Mouse (Mus musculus): ENCODE measurements around the gene Nanos3. TPM values are rescaled to one million over a fixed set of nuclear protein-coding genes. Genes with fewer than 3 reads are reported as not detected.

The Nanos3 gene
- polyA plus RNA-seq, 1 experiment from 2014 or later = 8.3 TPM

DNA sequence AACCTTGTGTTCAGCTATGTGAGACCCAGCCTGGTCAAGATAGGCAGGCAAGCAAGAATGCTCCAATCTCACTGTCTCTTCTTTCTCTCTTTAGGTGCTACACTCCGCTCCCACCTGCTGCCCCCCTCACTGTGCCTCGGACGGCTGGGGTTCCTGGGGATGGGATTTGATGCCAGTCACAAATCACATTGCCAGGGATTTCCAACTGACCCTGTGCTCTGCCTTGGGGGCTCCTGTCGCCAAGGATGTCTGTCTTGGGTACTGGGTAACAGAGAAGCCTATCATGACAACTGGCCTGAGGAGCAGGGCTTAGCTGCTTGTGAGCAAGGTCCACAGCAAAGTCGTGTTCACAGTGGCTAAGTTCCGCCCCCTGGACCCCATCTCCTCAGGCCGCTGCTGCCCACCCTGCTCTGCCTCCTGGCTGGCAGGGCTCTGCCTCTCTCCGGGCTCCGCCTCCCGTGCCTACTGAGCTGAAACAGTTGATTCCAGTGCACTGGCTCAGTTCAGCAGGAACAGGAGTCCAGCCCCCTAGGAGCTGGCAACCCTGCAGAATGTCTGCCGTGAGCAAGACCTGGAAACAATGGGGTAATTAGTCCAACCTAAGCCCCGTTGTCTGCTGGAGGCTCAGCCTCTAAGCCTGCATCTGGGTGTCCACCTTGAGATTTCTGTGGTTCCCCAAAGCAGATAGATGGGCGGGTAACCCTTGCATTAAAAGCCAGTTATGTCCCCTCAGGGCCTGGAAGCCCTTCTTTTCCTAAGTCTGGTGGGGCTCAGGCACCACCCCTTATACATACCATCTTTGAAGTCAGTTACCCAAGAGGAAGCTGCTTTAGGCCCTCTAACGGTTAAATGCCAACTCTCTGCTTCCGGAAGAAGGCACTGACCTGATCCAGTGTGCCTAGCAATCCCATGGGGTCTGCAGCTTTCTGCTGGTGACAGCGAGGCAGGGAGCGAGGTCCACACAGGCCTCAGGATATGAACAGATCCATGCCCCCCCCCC lies 23.7 kb upstream of the Nanos3 start:
- H3K4me1 ChIP-seq = peaks cover 29% of the 10 kb centered on the region
- H3K36me3 ChIP-seq = peaks cover 35% of the 10 kb centered on the region
- no peaks in the 10 kb centered on the region for H3K9me3 ChIP-seq
- peak overlapping the region; percentile 37; the same call in 1 of the 2 replicates for H3K9ac ChIP-seq (replicated peaks)
- H3K4me3 ChIP-seq = no peak overlapping the region
- no peak for ATAC-seq (ENCODE audit: low FRiP score, low read depth)
- H3K27me3 ChIP-seq = no peaks in the 10 kb centered on the region
- H3K27ac ChIP-seq (replicated peaks) = 0 out of 2 replicates have a peak overlapping the region, but pooled peaks have one; percentile 16
- 37% methylated on average over 17 of the region's 17 CpGs for WGBS
- no peak overlapping the region for H3K4me2 ChIP-seq (replicated peaks)

DNA sequence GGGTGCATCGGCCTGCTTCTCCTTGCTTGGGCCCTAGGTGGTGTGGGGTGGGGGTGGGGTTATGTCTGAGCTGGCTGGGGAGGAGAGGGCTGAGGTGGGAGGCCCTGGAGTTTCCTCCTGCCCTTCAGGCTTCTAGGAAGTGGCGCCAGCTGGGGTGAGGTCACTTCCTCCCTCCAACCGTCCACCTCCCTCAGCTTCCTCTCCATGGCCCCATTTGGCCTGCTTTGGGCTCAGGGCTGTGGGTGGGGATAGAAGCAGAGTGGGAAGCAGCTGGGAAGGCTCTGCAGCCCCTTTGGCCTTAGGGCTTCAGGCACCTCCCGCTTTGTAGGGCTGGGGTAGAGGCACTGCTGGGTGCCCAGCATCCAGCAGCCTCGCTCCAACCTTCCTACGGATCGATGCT lies 22.8 kb upstream of the Nanos3 start:
- Histone ChIP-seq H3K27me3 (peaks cover 1% of the 10 kb centered on the region; the same call in 1 of the 2 replicates), H3K27ac (replicated peaks) (0 out of 2 replicates have a peak overlapping the region, but pooled peaks have one; percentile 16), H3K9me3 (no peaks in the 10 kb centered on the region), H3K36me3 (peaks cover 26% of the 10 kb centered on the region), H3K4me2 (replicated peaks) (no peak overlapping the region), H3K4me1 (peaks cover 38% of the 10 kb centered on the region), H3K9ac (replicated peaks) (no peak overlapping the region), H3K4me3 (no peak overlapping the region)
- 54% methylated on average over 7 of the region's 7 CpGs for WGBS
- ATAC-seq (ENCODE audit: low FRiP score, low read depth) = no peak

DNA sequence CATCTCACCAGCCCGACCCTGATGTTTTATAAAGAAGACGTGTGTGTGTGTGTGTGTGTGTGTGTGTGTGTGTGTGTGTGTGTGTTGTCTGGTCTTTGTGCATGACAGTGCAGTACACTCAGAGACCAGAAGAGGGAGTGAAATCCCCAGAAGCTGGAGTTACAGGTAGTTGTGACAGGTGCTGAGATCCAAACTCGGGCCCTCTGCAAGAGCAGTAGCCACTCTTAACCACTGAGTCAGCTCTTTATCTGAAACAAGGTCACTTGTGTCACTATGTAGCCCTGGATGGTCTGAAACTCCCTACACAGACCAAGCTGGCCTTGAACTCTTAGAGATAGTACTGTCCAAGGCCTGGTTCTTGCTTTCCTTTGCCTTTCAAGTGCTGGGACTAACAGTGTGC lies 21.6 kb upstream of the Nanos3 start:
- Histone ChIP-seq H3K27me3 (peaks cover 13% of the 10 kb centered on the region), H3K4me3 (no peak overlapping the region), H3K27ac (replicated peaks) (no peak overlapping the region), H3K4me2 (replicated peaks) (no peak overlapping the region), H3K4me1 (peaks cover 46% of the 10 kb centered on the region), H3K9me3 (no peaks in the 10 kb centered on the region), H3K9ac (replicated peaks) (no peak overlapping the region), H3K36me3 (peaks cover 15% of the 10 kb centered on the region)
- whole genome bisulfite sequencing = 89% methylated on average over 3 of the region's 3 CpGs
- ATAC-seq (ENCODE audit: low FRiP score, low read depth) = no peak

DNA sequence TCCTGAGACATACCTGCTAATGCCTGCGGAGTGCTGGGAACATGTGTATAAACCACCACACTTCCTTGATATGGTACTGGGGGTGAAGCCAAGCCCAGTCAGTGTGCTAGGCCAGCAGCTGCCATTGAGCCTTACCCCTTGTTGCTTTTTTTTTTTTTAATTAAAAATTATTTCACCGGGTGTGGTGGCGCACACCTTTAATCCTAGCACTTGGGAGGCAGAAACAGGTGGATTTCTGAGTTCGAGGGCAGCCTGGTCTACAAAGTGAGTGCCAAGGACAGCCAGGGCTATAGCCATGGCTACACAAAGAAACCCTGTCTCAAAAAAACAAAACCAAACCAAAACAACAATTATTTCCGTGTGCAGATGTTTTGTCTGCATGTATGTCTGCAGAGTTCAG lies 20.1 kb upstream of the Nanos3 start:
- no peak overlapping the region for H3K9ac ChIP-seq (replicated peaks)
- H3K9me3 ChIP-seq = no peaks in the 10 kb centered on the region
- H3K36me3 ChIP-seq = peaks cover 4% of the 10 kb centered on the region; the same call in 1 of the 2 replicates
- no peak overlapping the region for H3K27ac ChIP-seq (replicated peaks)
- H3K27me3 ChIP-seq = peaks cover 25% of the 10 kb centered on the region
- 92% methylated on average over 5 of the region's 5 CpGs for WGBS
- no peak overlapping the region for H3K4me2 ChIP-seq (replicated peaks)
- no peak for ATAC-seq (ENCODE audit: low FRiP score, low read depth)
- peaks cover 57% of the 10 kb centered on the region for H3K4me1 ChIP-seq
- no peak overlapping the region for H3K4me3 ChIP-seq

DNA sequence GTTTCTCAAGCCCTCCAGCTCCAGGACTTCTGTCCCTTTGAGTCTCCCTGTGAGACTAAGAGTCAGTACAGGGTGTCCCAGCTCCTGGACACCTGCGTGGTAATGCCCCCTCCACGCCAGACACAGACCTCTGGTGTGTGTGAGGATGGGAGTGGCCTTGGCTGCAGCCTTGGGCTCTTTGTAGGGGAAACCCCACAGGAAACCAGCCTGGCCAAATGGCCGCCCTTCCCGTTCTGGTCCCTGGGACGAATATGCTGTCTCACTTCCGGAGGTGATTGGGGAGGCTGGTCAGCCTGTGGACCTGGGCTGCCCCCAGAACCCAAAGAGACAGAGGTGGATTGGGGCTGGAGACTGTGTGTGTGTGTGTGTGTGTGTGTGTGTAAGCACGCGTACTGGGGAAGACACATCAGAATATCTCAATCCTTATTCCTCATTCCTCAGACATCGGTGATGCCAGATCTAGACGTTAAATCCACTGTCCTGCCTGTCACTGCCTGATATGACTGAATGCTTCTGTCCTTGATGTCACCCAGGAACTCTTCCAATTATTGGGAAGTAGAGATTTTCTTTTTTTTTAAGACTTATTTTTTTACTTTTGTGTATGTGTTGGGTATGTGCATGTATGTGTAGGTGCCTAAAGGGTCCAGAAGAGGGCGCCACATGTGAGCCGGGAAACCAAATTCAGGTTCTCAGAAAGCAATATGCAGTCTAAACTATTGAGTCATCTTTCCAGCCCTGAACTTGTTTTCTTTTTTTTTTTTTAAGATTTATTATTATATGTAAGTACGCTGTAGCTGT lies 19.2 kb upstream of the Nanos3 start:
- ATAC-seq (ENCODE audit: low FRiP score, low read depth) = no peak
- Histone ChIP-seq H3K4me1 (peaks cover 62% of the 10 kb centered on the region), H3K9me3 (no peaks in the 10 kb centered on the region), H3K36me3 (no peaks in the 10 kb centered on the region), H3K9ac (replicated peaks) (peak overlapping the region; percentile 45), H3K27me3 (peaks cover 27% of the 10 kb centered on the region), H3K27ac (replicated peaks) (peak overlapping the region; percentile 60), H3K4me3 (peak overlapping the region; percentile 37), H3K4me2 (replicated peaks) (peak overlapping the region; percentile 65)
- 64% methylated on average over 13 of the region's 13 CpGs for WGBS

DNA sequence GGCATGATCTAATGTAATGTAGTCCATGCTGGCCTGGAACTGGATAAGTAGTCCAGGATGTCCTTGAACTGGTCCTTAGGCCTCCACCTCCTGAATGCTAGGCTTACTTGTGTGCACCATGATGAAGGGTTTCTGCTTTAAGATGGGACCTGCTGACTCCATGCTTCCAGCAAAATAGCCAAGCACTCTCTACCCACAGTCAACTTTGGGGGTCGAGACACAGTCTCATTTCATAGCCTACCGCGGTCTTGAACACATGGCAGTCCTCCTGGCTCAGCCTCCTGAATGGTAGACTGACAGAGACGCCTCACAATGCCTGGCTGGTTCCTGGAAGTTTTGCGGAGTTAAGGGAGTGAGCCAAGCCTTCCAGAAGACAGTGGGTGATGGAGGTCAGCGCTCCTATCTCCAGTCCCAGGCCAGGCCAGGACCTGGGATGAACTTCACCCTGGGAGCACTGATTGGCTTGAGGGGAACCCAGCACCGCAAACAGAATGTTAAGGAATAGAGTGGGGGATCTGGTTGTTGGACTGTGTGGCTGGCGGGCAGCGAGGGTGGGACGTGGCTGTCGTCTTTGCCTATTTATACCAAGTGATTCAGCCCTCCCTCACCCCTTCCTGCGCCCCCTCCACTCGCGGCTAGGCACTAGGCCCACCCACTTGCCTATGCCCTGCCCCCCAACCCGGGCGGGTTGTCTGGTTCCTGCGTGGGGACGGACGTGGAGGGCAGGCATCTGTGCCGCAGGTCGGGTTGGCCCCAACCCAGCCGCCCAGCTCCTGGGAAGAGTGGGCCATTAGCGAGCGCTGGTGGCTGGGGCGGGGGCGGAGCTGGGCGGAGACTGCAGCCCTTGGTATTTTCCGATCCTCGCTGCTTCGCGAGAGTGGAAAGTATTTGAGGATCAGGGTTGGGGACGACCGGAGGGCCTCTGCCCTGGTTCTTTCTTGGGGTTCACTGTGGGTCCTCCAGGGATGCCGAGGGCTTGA lies 18.2 kb upstream of the Nanos3 start:
- no peaks in the 10 kb centered on the region for H3K36me3 ChIP-seq
- H3K4me2 ChIP-seq (replicated peaks) = peak overlapping the region; percentile 65
- peaks cover 62% of the 10 kb centered on the region for H3K4me1 ChIP-seq
- H3K27me3 ChIP-seq = peaks cover 27% of the 10 kb centered on the region
- H3K9me3 ChIP-seq = no peaks in the 10 kb centered on the region
- H3K9ac ChIP-seq (replicated peaks) = peak overlapping the region; percentile 45
- peak overlapping the region; percentile 60 for H3K27ac ChIP-seq (replicated peaks)
- ATAC-seq (ENCODE audit: low FRiP score, low read depth) = peak; percentile 17; the same call in 1 of the 2 replicates
- 10% methylated on average over 34 of the region's 34 CpGs for WGBS
- H3K4me3 ChIP-seq = peak overlapping the region; percentile 37

DNA sequence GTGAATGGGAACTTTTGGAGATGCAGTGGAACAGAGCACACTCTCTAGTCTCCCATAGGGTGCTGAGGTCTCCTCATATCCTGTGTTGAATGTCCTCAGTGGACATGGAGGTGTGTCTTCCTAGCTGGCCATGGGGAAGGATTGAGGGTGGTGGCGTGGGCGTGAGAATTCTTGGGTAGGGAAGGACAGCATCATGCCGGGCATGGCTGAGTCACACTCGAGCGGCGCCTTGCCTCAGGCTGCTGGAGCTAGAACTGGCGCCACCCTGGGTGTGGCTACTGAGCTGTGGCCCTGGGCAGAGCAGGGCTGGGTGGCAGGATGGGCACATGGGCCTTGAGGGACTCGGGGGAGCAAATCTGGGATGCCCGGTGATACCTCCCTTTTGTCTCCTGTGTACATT lies 17.4 kb upstream of the Nanos3 start:
- peaks cover 27% of the 10 kb centered on the region for H3K27me3 ChIP-seq
- peak overlapping the region; percentile 76; the same call in 1 of the 2 replicates for H3K4me2 ChIP-seq (replicated peaks)
- no peak for ATAC-seq (ENCODE audit: low FRiP score, low read depth)
- no peaks in the 10 kb centered on the region for H3K9me3 ChIP-seq
- H3K4me3 ChIP-seq = no peak overlapping the region
- 89% methylated on average over 9 of the region's 9 CpGs for WGBS
- no peaks in the 10 kb centered on the region for H3K36me3 ChIP-seq
- no peak overlapping the region for H3K27ac ChIP-seq (replicated peaks)
- peaks cover 64% of the 10 kb centered on the region for H3K4me1 ChIP-seq
- H3K9ac ChIP-seq (replicated peaks) = no peak overlapping the region

DNA sequence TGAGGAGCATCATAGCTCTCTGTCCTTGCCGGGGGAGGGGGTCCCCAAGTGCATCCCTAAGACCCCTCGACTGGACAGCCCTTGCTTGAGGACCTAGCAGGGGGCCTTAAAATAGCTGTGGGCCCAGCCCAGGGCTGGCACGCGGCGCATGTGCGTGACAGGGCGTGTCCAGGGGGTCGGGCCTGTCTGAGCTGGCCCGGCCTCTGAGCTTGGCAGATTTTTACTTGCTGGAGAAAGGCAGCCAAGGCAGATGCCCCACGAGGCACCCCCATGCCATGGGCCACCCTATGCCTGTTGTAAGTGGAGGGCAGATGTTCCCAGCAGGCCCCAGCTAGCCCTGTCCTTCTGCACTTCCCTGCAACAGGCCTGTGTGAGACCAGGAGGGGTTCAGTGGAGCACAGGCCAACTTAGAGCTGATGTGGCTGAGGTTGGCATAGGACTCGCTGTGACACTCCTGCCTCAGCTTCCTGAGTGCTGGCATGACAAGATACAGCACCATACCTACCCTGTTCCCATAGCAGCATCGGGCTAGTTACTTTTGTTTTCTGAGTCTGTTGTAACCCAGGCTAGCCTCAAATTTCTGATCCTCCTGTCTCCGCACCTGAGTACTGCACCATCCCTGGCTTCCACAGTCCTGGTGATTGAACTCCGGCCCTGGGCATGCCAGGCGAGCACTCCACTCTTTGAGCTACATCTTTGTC lies 16.7 kb upstream of the Nanos3 start:
- no peak for ATAC-seq (ENCODE audit: low FRiP score, low read depth)
- Histone ChIP-seq H3K4me1 (peaks cover 68% of the 10 kb centered on the region), H3K9me3 (no peaks in the 10 kb centered on the region), H3K4me3 (peak overlapping the region; percentile 46), H3K36me3 (no peaks in the 10 kb centered on the region), H3K4me2 (replicated peaks) (peak overlapping the region; percentile 76), H3K27ac (replicated peaks) (no peak overlapping the region), H3K9ac (replicated peaks) (peak overlapping the region; percentile 56), H3K27me3 (peaks cover 27% of the 10 kb centered on the region)
- 63% methylated on average over 15 of the region's 15 CpGs for WGBS

DNA sequence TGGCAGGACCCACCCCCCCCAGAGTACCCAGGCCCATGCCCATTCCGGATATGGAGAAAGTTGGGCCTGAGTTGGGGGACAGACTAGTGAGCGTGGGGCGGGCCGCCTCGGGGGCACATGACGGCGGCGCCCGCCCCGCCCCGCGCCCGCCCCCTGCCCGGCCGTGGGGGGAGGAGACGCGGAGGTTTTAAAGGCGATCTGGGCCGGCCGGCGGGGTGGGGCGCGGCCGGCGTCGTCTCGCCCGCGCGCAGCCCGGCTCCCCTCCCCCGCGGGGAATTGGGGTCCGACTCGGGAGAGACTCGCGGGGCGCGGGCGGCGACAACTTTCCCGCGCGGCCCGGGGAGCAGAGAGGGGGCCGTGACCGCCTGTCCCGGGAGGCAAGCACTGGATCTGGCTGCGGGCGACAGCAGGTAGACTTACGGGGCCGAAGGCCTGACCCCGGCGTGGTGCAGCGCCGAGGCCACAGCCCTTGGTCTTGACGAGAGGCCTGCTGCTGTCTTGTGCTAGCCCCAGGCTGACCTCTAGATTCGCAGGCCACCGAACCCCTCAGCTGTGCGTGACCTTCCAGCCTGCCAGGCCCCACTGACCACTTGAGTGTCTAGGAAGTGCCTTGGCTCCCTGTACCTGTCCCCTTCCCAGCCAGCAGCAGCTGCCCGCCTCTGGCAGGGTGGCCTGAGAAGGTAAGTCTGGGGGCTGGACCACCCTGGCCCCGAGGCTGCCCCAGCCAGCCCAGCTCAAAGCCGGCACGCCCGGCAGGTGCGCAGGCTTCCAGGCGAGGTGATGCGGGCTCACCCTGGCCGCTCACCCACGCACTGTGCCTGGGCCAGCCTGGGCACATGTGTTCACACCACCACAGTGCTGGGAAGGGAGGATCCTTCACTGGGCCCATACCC lies 15.9 kb upstream of the Nanos3 start:
- no peak for ATAC-seq (ENCODE audit: low FRiP score, low read depth)
- Histone ChIP-seq H3K27me3 (peaks cover 27% of the 10 kb centered on the region), H3K27ac (replicated peaks) (peak overlapping the region; percentile 10; the same call in 1 of the 2 replicates), H3K4me1 (peaks cover 68% of the 10 kb centered on the region), H3K4me2 (replicated peaks) (peak overlapping the region; percentile 76), H3K36me3 (no peaks in the 10 kb centered on the region), H3K9ac (replicated peaks) (peak overlapping the region; percentile 56), H3K9me3 (no peaks in the 10 kb centered on the region), H3K4me3 (peak overlapping the region; percentile 46)
- WGBS = 13% methylated on average over 36 of the region's 70 CpGs

DNA sequence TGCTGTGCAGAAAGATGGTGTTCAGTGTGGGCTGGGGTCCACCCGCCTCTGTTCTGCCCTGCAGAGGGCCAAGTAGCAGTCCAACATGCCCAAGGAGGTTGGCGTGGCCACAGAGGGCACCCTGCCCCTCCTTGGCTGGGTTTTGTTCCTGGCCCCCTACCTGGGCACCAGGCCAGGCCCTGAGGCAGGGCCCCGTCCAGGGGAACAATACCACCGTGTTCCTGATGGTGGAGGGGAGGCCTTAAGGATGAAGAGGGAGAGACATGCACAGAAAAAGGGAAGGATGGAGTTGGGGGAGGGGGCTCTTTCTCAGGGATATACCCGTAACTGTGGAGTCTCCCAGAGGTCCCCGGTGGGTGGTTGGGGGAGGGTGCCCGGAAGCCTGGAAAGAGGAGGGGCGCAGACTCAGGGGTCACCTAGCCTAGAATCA lies 15.1 kb upstream of the Nanos3 start:
- Histone ChIP-seq H3K27me3 (peaks cover 27% of the 10 kb centered on the region), H3K9ac (replicated peaks) (0 out of 2 replicates have a peak overlapping the region, but pooled peaks have one; percentile 56), H3K4me3 (peak overlapping the region; percentile 46), H3K4me1 (peaks cover 68% of the 10 kb centered on the region), H3K36me3 (no peaks in the 10 kb centered on the region), H3K9me3 (no peaks in the 10 kb centered on the region), H3K27ac (replicated peaks) (peak overlapping the region; percentile 10; the same call in 1 of the 2 replicates), H3K4me2 (replicated peaks) (peak overlapping the region; percentile 76)
- ATAC-seq (ENCODE audit: low FRiP score, low read depth) = no peak
- 34% methylated on average over 8 of the region's 8 CpGs for WGBS

Measured in midbrain, embryonic 12.5 days (tissue).